Mouse (Mus musculus) CH12.LX (cell line): Measurements from ENCODE around the gene Ankub1. TPM values are rescaled to one million over a fixed set of nuclear protein-coding genes. Genes with fewer than 3 reads are reported as not detected.

ENCODE experiments used
- DNase-seq: peaks from one replicate; pipeline ENCODE4 v3.0.0-alpha.2; 2013; ENCODE audit errors: extremely low read depth
- H3K27ac ChIP-seq: 2 replicates; pipeline ENCODE4 v1.5.1; 2012; ENCODE audit warnings: low read depth, mild to moderate bottlenecking, control low read depth, moderate library complexity; ENCODE audit not compliant: insufficient read depth
- H3K27me3 ChIP-seq: replicated peaks from 2 replicates; pipeline ENCODE3; 2012; ENCODE audit warnings: inconsistent platforms
- H3K36me3 ChIP-seq, 2 experiments: replicated peaks in 1 of 2; 2 replicates each; pipeline versions ENCODE3 to v1.6.1; 2012; ENCODE audit warnings: inconsistent platforms in 1 of 2, low read length in 1 of 2, mild to moderate bottlenecking in 1 of 2, mixed read lengths in 1 of 2, moderate library complexity in 1 of 2; ENCODE audit not compliant: control insufficient read depth in 1 of 2, insufficient read depth in 1 of 2
- H3K4me1 ChIP-seq, 2 experiments: 2 replicates each; pipeline ENCODE4 v1.6.1; 2012; ENCODE audit warnings: inconsistent platforms in 1 of 2, moderate library complexity in 1 of 2; ENCODE audit not compliant: insufficient read depth in 2 of 2, control insufficient read depth in 1 of 2
- H3K4me2 ChIP-seq: 2 replicates; pipeline ENCODE4 v1.6.1; 2012; ENCODE audit warnings: low read depth, mild to moderate bottlenecking, control low read depth; ENCODE audit not compliant: poor library complexity, insufficient read depth, severe bottlenecking
- H3K4me3 ChIP-seq, 3 experiments: fragments of 150-350 bp in 1 of 3; sonication (generic) in 1 of 3; replicated peaks in 1 of 3; 2 replicates each; pipeline versions ENCODE3 to v1.5.1; 2011 to 2012; ENCODE audit warnings: low read depth in 2 of 3, low read length in 2 of 3, mild to moderate bottlenecking in 2 of 3, moderate library complexity in 2 of 3, control low read depth in 1 of 3, improper control_type of control experiment in 1 of 3, inconsistent platforms in 1 of 3, mixed read lengths in 1 of 3; ENCODE audit not compliant: poor library complexity in 1 of 3
- H3K79me2 ChIP-seq: replicated peaks from 2 replicates; pipeline ENCODE4 v1.6.1; 2012; ENCODE audit warnings: mild to moderate bottlenecking, moderate library complexity; ENCODE audit not compliant: control insufficient read depth, poor library complexity, insufficient read depth, severe bottlenecking; ENCODE audit errors: extremely low read depth
- H3K9ac ChIP-seq: 2 replicates; pipeline ENCODE4 v1.6.1; 2012; ENCODE audit warnings: low read depth, mild to moderate bottlenecking, control low read depth, moderate library complexity; ENCODE audit not compliant: insufficient read depth
- H3K9me3 ChIP-seq: replicated peaks from 2 replicates; pipeline ENCODE3; 2012; ENCODE audit warnings: low read length, inconsistent platforms, mixed read lengths
- CHD1 ChIP-seq: IDR thresholded peaks from 2 replicates; pipeline ENCODE4 v1.6.1; 2012; ENCODE audit warnings: low read depth, low read length, improper control_type of control experiment, inconsistent platforms
- CHD2 ChIP-seq: IDR thresholded peaks from 2 replicates; pipeline ENCODE4 v1.6.1; 2011; ENCODE audit warnings: low read length, improper control_type of control experiment
- CTCF ChIP-seq, 2 experiments: IDR thresholded peaks in 1 of 2; conservative IDR thresholded peaks in 1 of 2; 2 replicates each; pipeline ENCODE4 v1.5.1; 2011 to 2012; ENCODE audit warnings: low read depth in 2 of 2, low read length in 2 of 2, improper control_type of control experiment in 1 of 2, inconsistent platforms in 1 of 2, mild to moderate bottlenecking in 1 of 2, moderate library complexity in 1 of 2
- ELF1 ChIP-seq: IDR thresholded peaks from 2 replicates; pipeline ENCODE4 v1.6.1; 2014; ENCODE audit warnings: low read depth, mild to moderate bottlenecking, inconsistent platforms, low read length, improper control_type of control experiment
- ETS1 ChIP-seq: conservative IDR thresholded peaks from 2 replicates; pipeline ENCODE4 v1.6.1; 2012; ENCODE audit warnings: low read depth, mild to moderate bottlenecking, inconsistent platforms, low read length, improper control_type of control experiment, moderate library complexity
- GABPA ChIP-seq: IDR thresholded peaks from 2 replicates; pipeline ENCODE4 v1.6.1; 2012; ENCODE audit warnings: low read depth, low read length, improper control_type of control experiment, inconsistent platforms; ENCODE audit not compliant: insufficient replicate concordance
- HCFC1 ChIP-seq: IDR thresholded peaks from 2 replicates; pipeline ENCODE4 v1.6.1; 2012; ENCODE audit warnings: low read depth, mild to moderate bottlenecking, inconsistent platforms, low read length, improper control_type of control experiment
- IRF4 ChIP-seq: IDR thresholded peaks from 2 replicates; pipeline ENCODE4 v1.6.1; 2014; ENCODE audit warnings: low read depth, mild to moderate bottlenecking, inconsistent platforms, low read length, improper control_type of control experiment
- JUND ChIP-seq: conservative IDR thresholded peaks from 2 replicates; pipeline ENCODE4 v1.6.1; 2011; ENCODE audit warnings: low read depth, low read length, improper control_type of control experiment
- KAT2A ChIP-seq: IDR thresholded peaks from 2 replicates; pipeline ENCODE4 v1.6.1; 2012; ENCODE audit warnings: low read length, improper control_type of control experiment, inconsistent platforms; ENCODE audit not compliant: insufficient replicate concordance
- MAX ChIP-seq: IDR thresholded peaks from 2 replicates; pipeline ENCODE4 v1.6.1; 2011; ENCODE audit warnings: low read length, improper control_type of control experiment
- MAZ ChIP-seq: IDR thresholded peaks from 2 replicates; pipeline ENCODE4 v1.6.1; 2012; ENCODE audit warnings: low read depth, mild to moderate bottlenecking, inconsistent platforms, low read length, improper control_type of control experiment, moderate library complexity
- NRF1 ChIP-seq: IDR thresholded peaks from 2 replicates; pipeline ENCODE4 v1.6.1; 2014; ENCODE audit warnings: low read depth, mild to moderate bottlenecking, inconsistent platforms, low read length, improper control_type of control experiment, moderate library complexity
- PAX5 ChIP-seq: IDR thresholded peaks from 2 replicates; pipeline ENCODE4 v1.6.1; 2012; ENCODE audit warnings: low read length, inconsistent platforms, mixed read lengths
- POLR2A ChIP-seq: IDR thresholded peaks from 2 replicates; pipeline ENCODE4 v1.6.1; 2011; ENCODE audit warnings: low read depth, mild to moderate bottlenecking, improper control_type of control experiment, low read length
- POLR2AphosphoS2 ChIP-seq: IDR thresholded peaks from 2 replicates; pipeline ENCODE4 v1.6.1; 2011; ENCODE audit warnings: low read depth, low read length, improper control_type of control experiment
- RAD21 ChIP-seq: IDR thresholded peaks from 2 replicates; pipeline ENCODE4 v1.6.1; 2011; ENCODE audit warnings: low read depth, mild to moderate bottlenecking, low read length, improper control_type of control experiment, moderate library complexity
- RCOR1 ChIP-seq: conservative IDR thresholded peaks from 2 replicates; pipeline ENCODE4 v1.6.1; 2012; ENCODE audit warnings: low read depth, mild to moderate bottlenecking, inconsistent platforms, low read length, improper control_type of control experiment
- SMC3 ChIP-seq: IDR thresholded peaks from 2 replicates; pipeline ENCODE4 v1.6.1; 2011; ENCODE audit warnings: low read depth, low read length, improper control_type of control experiment
- TCF12 ChIP-seq: IDR thresholded peaks from 2 replicates; pipeline ENCODE4 v1.6.1; 2014; ENCODE audit warnings: low read depth, mild to moderate bottlenecking, inconsistent platforms, low read length, improper control_type of control experiment
- ZKSCAN1 ChIP-seq: IDR thresholded peaks from 2 replicates; pipeline ENCODE4 v1.6.1; 2012; ENCODE audit warnings: low read depth, inconsistent platforms, low read length, improper control_type of control experiment, borderline replicate concordance
- ZMIZ1 ChIP-seq: IDR thresholded peaks from 2 replicates; pipeline ENCODE4 v1.6.1; 2012; ENCODE audit warnings: low read depth, mild to moderate bottlenecking, inconsistent platforms, low read length, improper control_type of control experiment
- dilution Hi-C: fragments of 300-500 bp; cut with MboI; formaldehyde crosslinking; loops from 2 replicates; pipeline ENCODE4 v1.14.3; 2020; ENCODE audit warnings: low sequenced_read_pairs; ENCODE audit not compliant: extremely low pct_unique_long_range_greater_than_20kb, extremely low pct_ligation_motif_present
- in situ Hi-C: fragments of 300-500 bp; cut with MboI; formaldehyde crosslinking; loops from 3 replicates; pipeline ENCODE4 v1.14.3; 2019; ENCODE audit warnings: low sequenced_read_pairs, low pct_ligation_motif_present, low pct_unique_long_range_greater_than_20kb, mixed read lengths
- polyA plus RNA-seq: library from polyadenylated mRNA; unstranded; fragments of >175 nt; gene quantifications from 2 replicates; pipeline ENCODE4 v1.2.1, GENCODE M21; 2012; ENCODE audit warnings: low read depth; ENCODE audit not compliant: insufficient read length
- total RNA-seq, 2 experiments: library from RNA; depleted of rRNA; stranded (reverse); fragments of 300-350 nt in 1 of 2; fragments of >200 nt in 1 of 2; gene quantifications; 2 replicates each; pipeline ENCODE4 v1.2.3; 2012 to 2014

Gene Ankub1
- total and polyA plus RNA-seq, 3 experiments: 0.14 TPM; not detected in 2

DNA sequence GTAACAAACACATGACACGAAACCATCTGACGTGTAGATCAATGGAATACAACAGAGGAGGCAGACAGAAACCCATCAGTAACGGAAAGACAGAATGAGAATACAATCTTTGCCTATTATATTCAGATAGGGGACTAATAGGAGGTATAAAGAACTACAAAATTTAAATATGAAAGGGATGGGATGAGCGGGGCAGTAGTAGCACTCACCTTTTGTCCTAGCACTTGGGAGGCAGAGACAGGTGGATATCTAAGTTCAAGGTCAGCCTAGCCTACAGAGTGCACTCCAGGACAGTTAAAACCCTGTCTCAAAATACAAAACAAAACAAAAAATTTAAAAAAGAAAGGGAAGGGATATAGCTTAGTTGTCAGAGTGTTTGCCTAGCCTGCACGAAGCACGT, 49.4 kb downstream of the Ankub1 start:
- Histone ChIP-seq H3K79me2 (no peaks in the 10 kb centered on the region), H3K27ac (no peak overlapping the region), H3K27me3 (no peaks in the 10 kb centered on the region), H3K4me1 (no peaks in the 10 kb centered on the region), H3K4me2 (no peak overlapping the region), H3K9ac (no peak overlapping the region), H3K4me3 (no peak overlapping the region), H3K9me3 (no peaks in the 10 kb centered on the region), H3K36me3 (peaks cover 16 to 42% of the 10 kb centered on the region in 2 experiments)
- dilution Hi-C loops: no loop called here
- no peak for DNase-seq
- TF ChIP-seq MAX: no peak
- no peak for TF ChIP-seq CTCF (conservative IDR thresholded peaks at IDR 0.05 in 1 of 2, IDR thresholded peaks at IDR 0.05 in 1 of 2; ENCODE audit: low read depth in 2 of 2, low read length in 2 of 2)
- no peak for TF ChIP-seq KAT2A
- TF ChIP-seq POLR2A: no peak
- TF ChIP-seq PAX5: no peak
- no peak for TF ChIP-seq ETS1
- no peak for TF ChIP-seq JUND
- TF ChIP-seq GABPA: no peak
- TF ChIP-seq ZKSCAN1: no peak
- TF ChIP-seq CHD2: no peak
- no peak for TF ChIP-seq SMC3
- TF ChIP-seq HCFC1: no peak
- TF ChIP-seq POLR2AphosphoS2: no peak
- TF ChIP-seq RCOR1: no peak
- TF ChIP-seq ELF1: no peak
- no peak for TF ChIP-seq TCF12
- TF ChIP-seq CHD1: no peak
- TF ChIP-seq IRF4: no peak
- no peak for TF ChIP-seq NRF1
- no peak for TF ChIP-seq MAZ
- in situ Hi-C loops: no loop called here

DNA sequence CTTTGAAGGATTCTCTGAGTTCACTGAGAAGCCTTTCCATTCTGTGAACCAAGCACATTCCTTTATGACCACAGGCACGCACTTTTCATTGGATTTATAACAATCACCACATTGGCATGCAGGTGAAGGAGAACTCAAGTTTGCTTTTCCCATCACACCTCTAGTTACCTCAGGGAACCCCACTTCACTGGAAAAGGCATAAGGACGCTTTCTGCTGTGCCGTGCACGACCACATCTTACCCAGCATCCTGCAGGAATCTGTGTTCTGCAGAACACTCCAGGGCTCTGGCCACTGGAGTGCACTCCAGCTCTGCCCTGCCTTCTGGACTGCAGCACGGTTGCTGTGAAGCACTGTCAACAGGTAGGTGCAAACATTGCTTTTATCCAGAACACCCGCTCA, 55.0 kb downstream of the Ankub1 start:
- Histone ChIP-seq H3K9ac (no peak overlapping the region), H3K27me3 (no peaks in the 10 kb centered on the region), H3K27ac (no peak overlapping the region), H3K4me2 (no peak overlapping the region), H3K79me2 (no peaks in the 10 kb centered on the region), H3K4me1 (no peaks in the 10 kb centered on the region; a peak in 1 of 4 replicates), H3K4me3 (no peak overlapping the region), H3K9me3 (no peaks in the 10 kb centered on the region), H3K36me3 (peaks cover 0 to 14% of the 10 kb centered on the region in 2 experiments)
- in situ Hi-C loops (no loop called here), dilution Hi-C loops (no loop called here)
- TF ChIP-seq RAD21 (no peak), HCFC1 (no peak), POLR2AphosphoS2 (no peak), NRF1 (no peak), POLR2A (no peak), ZMIZ1 (no peak), RCOR1 (no peak), CHD2 (no peak)
- DNase-seq: no peak
